Mouse (Mus musculus): ENCODE results near the gene Pdcd1. TPM values are rescaled to one million over a fixed set of nuclear protein-coding genes. Genes with fewer than 3 reads are reported as not detected.

The Pdcd1 gene
- polyA plus RNA-seq (2017; shearing (Covaris generic)), result 132 TPM

DNA sequence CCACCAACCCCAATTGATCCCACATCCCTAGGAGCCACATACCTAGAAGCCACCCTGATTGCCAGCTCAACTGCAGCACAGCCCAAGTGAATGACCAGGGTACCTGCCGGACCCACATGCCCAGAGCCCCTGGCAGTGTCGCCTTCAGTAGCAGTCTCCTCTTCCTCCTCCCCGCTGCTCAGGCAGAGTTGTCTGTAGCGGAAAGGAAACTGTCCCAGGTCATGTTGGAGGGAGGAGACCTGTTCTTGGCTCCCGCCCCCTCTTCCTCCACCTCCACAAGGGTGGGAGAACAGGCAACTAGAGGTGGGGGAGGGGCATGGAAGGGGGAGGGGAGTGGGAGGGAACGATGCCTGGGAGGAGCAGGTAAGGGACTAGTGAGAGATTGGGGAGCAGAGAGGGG lies at the start of gene Pdcd1:
Pdcd1 (minus strand) TSS at position 181 of the 400 bp plus-strand sequence.

DNA sequence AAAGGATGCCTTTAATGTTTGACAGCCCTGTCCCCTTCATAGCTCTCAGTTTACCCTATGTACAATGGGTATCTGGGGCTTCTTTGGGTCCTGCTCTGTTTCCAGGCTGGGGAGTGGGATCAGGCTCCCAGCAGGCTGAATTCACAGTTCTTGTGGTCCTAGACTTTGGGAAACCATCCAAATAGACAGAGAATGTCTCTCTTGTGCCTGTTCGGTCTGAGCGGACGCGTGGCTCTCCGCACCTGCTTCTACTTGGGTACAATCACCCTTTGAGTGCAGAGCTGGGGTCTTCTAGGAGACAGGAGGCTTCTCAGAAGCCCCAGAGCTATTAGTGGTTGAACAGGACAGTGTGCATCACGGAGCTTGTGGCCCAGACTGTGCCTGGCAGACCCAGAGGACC lies 32.2 kb downstream of the Pdcd1 start, which contains the start of gene Neu4:
Neu4 (plus strand) TSS at position 301 of the 400 bp plus-strand sequence.

GRCm38 (mm10) chr1:93990209-93990608 lies 62.1 kb downstream of the Pdcd1 start, which contains the start of gene Gal3st2c:
Gal3st2c (plus strand) TSS chr1:93990509.

Other genes with a start within 250 kb of the Pdcd1 start
- gene Ing5, start 248.6 kb downstream of the Pdcd1 start, polyA plus RNA-seq (2017; shearing (Covaris generic)), result 51.6 TPM
- 18.7 TPM for gene D2hgdh, start 227.6 kb downstream of the Pdcd1 start, polyA plus RNA-seq (2017; shearing (Covaris generic))
- gene Gal3st2, start 191.2 kb downstream of the Pdcd1 start, polyA plus RNA-seq (2017; shearing (Covaris generic)), result not detected
- 0.23 TPM for gene Gal3st2b, start 134.2 kb downstream of the Pdcd1 start, polyA plus RNA-seq (2017; shearing (Covaris generic))
- 0.09 TPM for gene Gal3st2c, start 62.0 kb downstream of the Pdcd1 start, polyA plus RNA-seq (2017; shearing (Covaris generic))
- gene Neu4, start 32.1 kb downstream of the Pdcd1 start, polyA plus RNA-seq (2017; shearing (Covaris generic)), result 0.24 TPM